Mouse (Mus musculus): ENCODE results near the gene Foxn2. TPM values are rescaled to one million over a fixed set of nuclear protein-coding genes. Genes with fewer than 3 reads are reported as not detected.
A peak's percentile ranks its signal among the peaks of the same experiment; 100 is the strongest.

Foxn2 gene
- total RNA-seq, 2 experiments from 2014 or later, result 11.7 to 12.9 TPM

DNA sequence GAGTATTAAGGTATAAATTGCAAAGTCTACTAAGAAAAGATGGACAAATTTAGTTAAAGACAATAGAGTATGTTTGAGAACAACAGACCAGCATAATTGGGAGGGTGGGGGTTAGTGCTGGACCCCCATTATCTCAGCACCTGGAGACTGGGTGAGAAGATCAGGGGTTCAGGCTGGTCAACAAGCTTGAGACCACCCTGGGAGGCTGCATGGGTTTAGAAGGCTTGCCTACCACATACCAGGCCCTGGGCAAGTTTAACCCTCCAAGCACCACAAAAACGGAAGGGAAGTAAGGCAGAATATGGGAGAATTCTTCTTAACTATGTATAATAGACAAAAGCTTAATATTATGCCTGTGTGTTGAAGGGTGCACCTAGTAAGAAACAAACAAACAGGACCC is 44.4 kb downstream of the Foxn2 start:
- DNase-seq, result no peak
- intact Hi-C loops (cut with DNase I; ENCODE audit: low total_unique reads), result no loop called here

DNA sequence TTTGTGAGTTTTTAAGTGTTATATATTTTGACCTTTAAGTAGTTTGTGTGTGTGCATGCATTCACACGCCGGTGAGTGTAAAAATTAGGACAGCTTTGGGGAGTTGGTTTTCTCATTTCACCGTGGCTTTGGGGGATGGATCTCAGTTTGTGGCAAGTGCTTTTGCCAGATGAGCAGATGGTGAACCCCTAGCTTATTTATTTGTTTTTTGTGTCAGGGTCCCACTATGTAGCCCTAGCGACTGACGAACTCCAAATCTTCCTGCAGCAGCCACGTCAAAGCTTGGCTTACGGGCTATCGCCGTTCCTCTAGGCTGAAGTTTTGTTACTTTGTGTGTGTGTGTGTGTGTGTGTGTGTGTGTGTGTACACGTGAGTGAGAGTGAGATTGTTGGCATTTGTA is 50.0 kb downstream of the Foxn2 start:
- intact Hi-C loops (cut with DNase I; ENCODE audit: low total_unique reads), result no loop called here

DNA sequence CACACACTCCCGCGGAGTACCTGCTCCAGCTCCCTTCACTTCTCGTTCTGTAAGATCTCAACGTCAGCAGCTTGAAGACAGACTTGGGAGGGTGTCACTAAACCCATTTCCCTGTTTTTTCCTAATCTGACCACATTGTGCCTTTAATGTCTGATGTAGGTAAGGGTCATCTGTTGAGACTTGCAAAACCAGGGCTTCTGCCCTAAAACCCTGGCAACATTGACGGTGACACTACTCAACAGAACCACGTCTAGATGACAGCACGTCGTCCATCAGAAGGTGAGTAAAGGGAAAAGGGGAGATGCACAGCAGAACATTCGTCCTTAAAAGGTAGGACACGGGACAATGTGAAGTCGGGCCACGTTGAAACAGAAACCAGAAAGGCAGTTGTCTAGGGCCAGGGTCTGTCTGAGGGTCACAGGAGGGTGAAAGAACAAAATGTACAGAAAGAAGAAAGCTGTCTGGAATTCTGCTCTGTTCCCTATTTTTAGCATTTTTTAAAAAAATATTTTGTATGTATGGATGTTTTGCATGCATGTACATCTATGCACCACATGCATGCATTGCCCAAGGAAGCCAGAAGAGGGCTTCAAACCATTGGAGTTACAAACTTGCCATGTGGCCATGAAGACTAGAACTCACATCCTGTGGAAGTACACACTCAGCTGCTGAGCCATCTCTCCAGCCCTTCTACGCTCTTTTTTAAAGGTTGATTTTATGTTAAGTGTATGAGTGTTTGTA is 51.0 kb downstream of the Foxn2 start:
- DNase-seq, result no peak
- intact Hi-C loops (cut with DNase I; ENCODE audit: low total_unique reads), result no loop called here

More for the DNA sequence above, 50.0 kb downstream of the Foxn2 start:
- no peak for DNase-seq

GRCm38 (mm10) chr17:88492107-88492460 is 51.6 kb downstream of the Foxn2 start:
- DNase-seq, result no peak
- intact Hi-C loops (cut with DNase I; ENCODE audit: low total_unique reads), result no loop called here

DNA sequence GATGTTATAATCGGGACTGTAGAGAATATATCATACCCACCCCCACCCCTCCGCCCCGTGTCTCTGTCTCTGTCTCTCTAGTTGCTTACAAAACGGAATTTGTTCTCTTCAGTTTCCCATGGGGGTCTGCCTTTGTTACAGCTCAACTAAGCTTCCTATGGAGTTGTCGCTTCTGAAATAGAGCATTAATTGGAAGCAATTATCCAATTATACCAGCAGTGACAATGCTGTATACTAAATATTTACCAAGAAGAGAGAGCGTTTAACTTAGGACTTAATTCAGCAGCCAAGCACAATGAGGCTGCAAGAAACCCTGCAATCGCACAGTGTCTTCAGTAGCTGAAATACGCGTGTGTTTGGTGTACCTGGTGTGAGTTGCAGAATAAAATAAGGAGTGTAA is 53.0 kb downstream of the Foxn2 start:
- no peak for DNase-seq
- intact Hi-C loops (cut with DNase I; ENCODE audit: low total_unique reads), result no loop called here

GRCm38 (mm10) chr17:88494121-88494771 is 53.7 kb downstream of the Foxn2 start:
- DNase-seq, result no peak
- intact Hi-C loops (cut with DNase I; ENCODE audit: low total_unique reads), result no loop called here

DNA sequence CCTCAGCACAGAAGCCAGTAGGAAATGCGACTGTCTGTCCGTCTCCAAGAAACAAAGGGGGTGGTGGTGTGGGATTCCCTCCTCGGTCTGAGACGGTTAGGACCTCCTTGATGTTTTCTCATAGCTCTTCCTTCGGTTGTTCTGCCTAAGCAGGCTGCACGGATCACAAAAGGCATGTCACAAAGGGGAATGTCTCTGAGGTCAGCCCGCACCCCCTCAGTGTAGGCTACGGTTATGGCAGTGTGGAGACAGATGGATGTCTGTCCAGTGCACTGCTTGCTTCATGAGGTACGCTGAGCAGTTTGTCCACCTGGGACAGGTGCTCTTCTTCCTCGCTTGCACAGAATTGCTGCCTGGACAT is 54.2 kb downstream of the Foxn2 start:
- no peak for DNase-seq
- intact Hi-C loops (cut with DNase I; ENCODE audit: low total_unique reads), result no loop called here

DNA sequence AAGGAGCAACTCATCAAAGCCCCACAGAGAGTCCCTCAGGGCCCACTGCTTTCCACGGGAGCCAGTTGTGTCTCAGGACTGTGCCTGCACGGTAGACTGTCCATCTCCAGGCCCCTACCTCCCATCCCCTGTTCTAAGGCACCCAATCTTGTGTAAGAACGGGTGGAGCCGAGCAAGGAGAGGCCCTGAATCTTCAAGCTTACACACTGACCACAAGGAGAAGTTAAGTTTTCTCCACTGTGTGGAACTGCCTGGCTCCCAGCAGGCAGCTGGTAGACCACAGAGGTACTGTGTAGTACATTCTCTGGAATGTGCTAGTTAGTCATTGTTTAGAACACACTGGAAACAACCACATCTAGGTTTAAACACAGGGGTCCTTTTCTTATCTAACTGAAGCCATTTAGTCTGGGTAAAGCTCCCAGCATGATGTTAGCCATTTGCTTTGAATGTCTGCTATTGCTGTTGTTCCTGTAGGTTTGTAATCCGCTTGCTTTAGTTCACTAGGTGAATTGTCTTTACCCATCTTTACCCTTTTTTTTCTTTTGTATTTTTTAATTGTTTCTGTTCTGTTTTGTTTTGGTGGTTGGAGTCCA is 57.7 kb downstream of the Foxn2 start:
- intact Hi-C loops (cut with DNase I; ENCODE audit: low total_unique reads), result no loop called here
- DNase-seq, result no peak

- intact Hi-C loops (cut with DNase I; ENCODE audit: low total_unique reads), result no loop called here
- no peak for DNase-seq
Observed at GRCm38 (mm10) chr17:88504056-88504455, 63.5 kb downstream of the Foxn2 start.

DNA sequence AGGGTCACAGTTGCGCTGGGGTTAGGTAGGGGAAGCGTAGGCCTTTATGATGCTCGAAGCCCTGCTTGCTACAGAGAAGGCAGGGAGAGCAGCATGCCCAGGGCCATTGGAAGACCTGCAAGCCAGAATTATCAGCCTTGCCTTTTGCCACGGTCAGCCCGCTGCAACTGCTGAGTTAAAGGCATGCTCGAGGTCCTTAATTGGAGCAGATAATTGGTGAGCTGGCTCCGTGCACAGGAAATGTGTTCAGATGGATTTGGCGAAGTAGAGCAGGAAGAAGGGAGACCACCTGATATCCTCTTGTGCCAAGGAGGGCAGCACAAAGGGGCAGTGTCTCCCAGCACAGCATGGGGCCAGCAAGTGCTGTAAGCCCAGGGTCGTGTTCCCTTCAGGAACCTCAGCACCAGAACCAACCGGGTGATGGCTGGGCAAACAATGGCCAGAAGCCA is 64.8 kb downstream of the Foxn2 start:
- DNase-seq, result no peak
- intact Hi-C loops (cut with DNase I; ENCODE audit: low total_unique reads), result no loop called here

- intact Hi-C loops (cut with DNase I; ENCODE audit: low total_unique reads), result no loop called here
- DNase-seq, result no peak
Observed at GRCm38 (mm10) chr17:88505941-88506340, 65.4 kb downstream of the Foxn2 start.

DNA sequence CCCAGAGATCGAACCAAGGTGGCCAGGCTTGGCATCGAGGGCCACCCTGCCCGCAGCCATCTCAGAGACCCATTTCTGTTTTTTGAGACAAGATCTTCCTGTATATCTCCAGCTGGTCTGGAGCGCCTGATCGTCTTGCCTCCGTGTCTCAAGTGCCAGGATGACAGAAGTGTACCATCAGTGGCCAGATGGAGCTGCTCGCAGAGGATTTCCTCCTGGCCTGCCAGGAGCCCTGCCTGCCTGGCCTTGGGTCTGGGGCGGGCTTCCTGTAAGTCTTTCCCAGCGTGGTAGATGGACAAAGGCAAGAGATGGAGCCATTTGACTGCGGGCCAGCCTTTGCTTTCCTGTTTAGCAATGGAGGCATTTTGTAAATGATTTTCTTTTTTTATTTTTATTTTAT is 66.9 kb downstream of the Foxn2 start:
- no peak for DNase-seq
- intact Hi-C loops (cut with DNase I; ENCODE audit: low total_unique reads), result no loop called here

DNA sequence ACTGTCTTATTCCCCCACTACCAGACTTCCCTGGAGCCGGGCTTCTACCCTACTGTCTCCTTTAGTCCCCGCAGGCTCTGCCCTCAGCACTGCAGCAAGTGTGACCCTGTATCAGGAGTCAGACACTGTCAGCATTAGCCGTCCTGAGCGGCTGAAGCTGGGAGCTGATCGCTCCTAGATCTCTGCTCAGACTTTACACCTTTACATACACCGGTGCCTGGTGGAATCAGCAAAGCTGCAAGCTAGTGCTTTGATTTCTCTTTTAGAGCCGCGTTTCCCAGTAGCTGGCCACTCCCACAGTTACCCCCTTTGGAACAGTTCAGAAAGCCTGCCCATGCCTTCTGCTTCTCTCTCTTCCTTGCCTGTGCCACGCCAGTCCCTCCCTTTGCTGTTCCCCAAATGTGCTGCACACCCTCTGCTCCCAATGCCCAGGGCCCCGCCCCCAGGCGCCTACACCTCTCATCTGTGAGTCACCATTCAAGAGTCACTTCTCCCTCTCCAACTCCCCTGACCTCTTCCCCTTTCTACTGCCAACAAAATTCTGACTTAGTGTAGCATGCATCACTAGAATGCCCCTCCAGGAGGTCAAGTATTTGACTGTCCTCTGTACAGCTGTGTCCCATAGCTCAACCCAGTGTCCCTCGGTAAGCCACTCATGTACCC is 68.5 kb downstream of the Foxn2 start:
- intact Hi-C loops (cut with DNase I; ENCODE audit: low total_unique reads), result no loop called here
- peak; percentile 55 for DNase-seq

GRCm38 (mm10) chr17:88509999-88510398 is 69.5 kb downstream of the Foxn2 start:
- no peak for DNase-seq
- intact Hi-C loops (cut with DNase I; ENCODE audit: low total_unique reads), result loop anchor here (5.0 kb wide), 1 partner anchor 253 kb away; no protein-coding TSS in a partner anchor

- peak; percentile 81 for DNase-seq
- intact Hi-C loops (cut with DNase I; ENCODE audit: low total_unique reads), result loop anchor here (5.0 kb wide), 1 partner anchor 254 kb away; no protein-coding TSS in a partner anchor
Observed at GRCm38 (mm10) chr17:88511095-88511551, 70.6 kb downstream of the Foxn2 start.

DNA sequence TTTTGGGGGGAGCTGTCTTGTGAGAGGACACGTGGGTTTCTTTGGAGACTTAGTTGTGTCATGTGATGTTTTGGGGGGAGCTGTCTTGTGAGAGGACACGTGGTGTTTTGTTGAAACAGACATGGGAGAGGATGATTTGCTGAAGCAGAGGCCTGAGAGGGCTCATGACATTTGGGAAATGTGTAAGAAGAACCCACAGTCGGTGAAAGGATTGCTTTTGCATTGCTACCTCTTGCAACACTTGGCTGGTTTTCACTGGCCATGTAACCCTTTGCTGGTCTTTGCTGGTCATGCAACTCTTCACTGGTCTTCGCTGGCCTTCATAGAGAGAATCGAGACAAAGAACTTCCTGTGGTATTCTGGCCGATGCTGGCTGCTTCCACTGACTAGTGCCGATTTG is 76.0 kb downstream of the Foxn2 start:
- DNase-seq, result no peak
- intact Hi-C loops (cut with DNase I; ENCODE audit: low total_unique reads), result no loop called here

GRCm38 (mm10) chr17:88527781-88528180 is 87.3 kb downstream of the Foxn2 start:
- intact Hi-C loops (cut with DNase I; ENCODE audit: low total_unique reads), result loop anchor here (10.0 kb wide), 1 partner anchor 203 kb away; no protein-coding TSS in a partner anchor
- DNase-seq, result no peak

GRCm38 (mm10) chr17:88529519-88530235 is 89.2 kb downstream of the Foxn2 start, which contains the start of gene Ppp1r21:
Gene Ppp1r21, plus strand, starts transcription at chr17:88530118.
- peak; percentile 99 for DNase-seq
- intact Hi-C loops (cut with DNase I; ENCODE audit: low total_unique reads), result loop anchor here (10.0 kb wide), 1 partner anchor 205 kb away; no protein-coding TSS in a partner anchor

- no peak for DNase-seq
- intact Hi-C loops (cut with DNase I; ENCODE audit: low total_unique reads), result no loop called here
Observed at GRCm38 (mm10) chr17:88530236-88530619, 89.7 kb downstream of the Foxn2 start.
